10 mouse cellular contexts compared by ENCODE assay signal in the genomic region with DNA sequence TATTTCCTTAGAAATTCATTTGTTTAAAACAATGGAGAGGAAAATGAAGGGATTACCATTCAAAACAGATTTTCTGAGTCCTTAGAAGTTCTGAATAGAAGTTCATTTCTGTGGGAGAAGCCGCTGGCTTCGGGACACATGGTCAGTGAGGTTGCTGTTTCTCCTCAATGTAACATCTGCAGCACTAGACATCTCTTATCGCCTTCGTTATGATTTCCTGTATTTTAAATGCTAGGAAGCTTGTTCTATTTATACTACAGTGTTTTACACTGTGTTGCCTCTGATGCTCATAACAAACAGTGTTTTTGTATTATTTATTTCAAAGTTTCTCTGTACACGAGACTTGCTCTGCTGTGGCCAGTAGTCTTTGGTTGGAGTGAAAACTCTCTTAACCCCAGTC.
"Had no signal": no experiment of that assay in that cellular context is flagged by ENCODE, and none has a peak within 500 bp of the region (broad histone marks: within the 10 kb centered on the region; RNA-seq: fewer than 3 reads in every experiment).

No protein-coding gene starts in this region.

- H3K27ac ChIP-seq: limb, embryonic 13.5 days; liver, embryonic 15.5 days; midbrain, embryonic 13.5 days had no signal

- H3K9ac ChIP-seq: limb, embryonic 13.5 days; liver, embryonic 15.5 days; midbrain, embryonic 13.5 days had no signal

- H3K4me3 ChIP-seq: limb, embryonic 13.5 days; liver, embryonic 15.5 days; midbrain, embryonic 13.5 days had no signal

- H3K36me3 ChIP-seq: limb, embryonic 13.5 days; liver, embryonic 15.5 days; midbrain, embryonic 13.5 days had no signal

- ATAC-seq: intestine, embryonic 16.5 days; midbrain, embryonic 13.5 days had no signal

- H3K27me3 ChIP-seq: limb, embryonic 13.5 days; liver, embryonic 15.5 days; midbrain, embryonic 13.5 days had no signal

- H3K9me3 ChIP-seq: limb, embryonic 13.5 days; liver, embryonic 15.5 days; midbrain, embryonic 13.5 days had no signal

- DNase-seq: kidney, adult 8-10 months; kidney, postnatal 14 days; left cerebral cortex, postnatal 4 days; lung, postnatal 14 days; right cerebral cortex, postnatal 25 days; thymus, postnatal 36 days had no signal

- H3K4me1 ChIP-seq: liver, embryonic 15.5 days had no signal

- H3K4me2 ChIP-seq: limb, embryonic 13.5 days; liver, embryonic 15.5 days; midbrain, embryonic 13.5 days had no signal
